Mouse (Mus musculus) E14TG2a.4 (cell line): ENCODE data around the gene Ift172.

Experiments
- CTCF ChIP-seq: conservative IDR thresholded peaks from 2 replicates; pipeline ENCODE4 v1.5.1; 2014; ENCODE audit warnings: low read length
- NANOG ChIP-seq: IDR thresholded peaks from 2 replicates; pipeline ENCODE4 v1.6.1; 2014; ENCODE audit warnings: borderline replicate concordance, low read length, mixed read lengths

DNA sequence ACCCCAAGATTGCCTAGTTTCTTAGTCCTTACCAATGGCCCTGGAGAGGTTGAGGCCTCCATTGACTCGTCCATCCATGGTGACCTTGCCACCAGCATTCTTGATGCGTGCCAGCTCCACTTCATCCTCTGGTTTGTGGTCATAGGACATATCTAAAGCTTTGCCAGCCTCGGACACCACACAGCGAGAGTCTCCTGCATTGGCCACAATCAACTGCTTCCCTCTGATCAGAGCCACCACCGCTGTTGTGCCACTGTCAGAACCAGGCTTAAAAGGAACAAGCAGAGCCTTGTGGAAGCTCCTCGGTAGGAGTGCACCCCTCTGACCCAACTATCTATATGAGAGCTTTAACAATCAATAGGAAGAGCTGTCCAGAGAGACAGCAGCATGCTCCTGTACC is 86.5 kb downstream of the Ift172 start:
- TF ChIP-seq CTCF = no peak
- no peak for TF ChIP-seq NANOG
